Mouse (Mus musculus): ENCODE data around the gene Tmem39a. TPM values are rescaled to one million over a fixed set of nuclear protein-coding genes. Genes with fewer than 3 reads are reported as not detected.

Gene Tmem39a
- polyA plus RNA-seq, 1 experiment = 126 TPM

GRCm38 (mm10) chr16:38622283-38622682 lies 63.8 kb downstream of the Tmem39a start:
- Histone ChIP-seq H3K27ac (ENCODE audit: control insufficient read depth, insufficient read depth, low read length) (no peak overlapping the region), H3K4me1 (replicated peaks; ENCODE audit: control insufficient read depth, insufficient read depth, low read length) (no peaks in the 10 kb centered on the region), H3K27me3 (ENCODE audit: control insufficient read depth, insufficient read depth, low read length) (no peaks in the 10 kb centered on the region), H3K36me3 (ENCODE audit: control insufficient read depth, insufficient read depth, low read length) (peaks cover 7% of the 10 kb centered on the region; the same call in 1 of the 2 replicates), H3K4me3 (ENCODE audit: control insufficient read depth, insufficient read depth, low read length) (no peak overlapping the region)
- TF ChIP-seq POLR2A (IDR thresholded peaks at IDR 0.05; ENCODE audit: control insufficient read depth, extremely low read depth, insufficient read depth, low read length, poor library complexity) (no peak), CTCF (IDR thresholded peaks at IDR 0.05; ENCODE audit: borderline replicate concordance, control insufficient read depth, extremely low read depth, insufficient read depth, low read length, poor library complexity) (no peak)
- 83% methylated on average over 2 of the region's 2 CpGs for WGBS
- no peak for DNase-seq

GRCm38 (mm10) chr16:38624303-38624702 lies 65.8 kb downstream of the Tmem39a start:
- WGBS = 95% methylated on average over 11 of the region's 11 CpGs
- Histone ChIP-seq H3K27ac (ENCODE audit: control insufficient read depth, insufficient read depth, low read length) (no peak overlapping the region), H3K4me1 (replicated peaks; ENCODE audit: control insufficient read depth, insufficient read depth, low read length) (no peaks in the 10 kb centered on the region)

GRCm38 (mm10) chr16:38625411-38625810 lies 66.9 kb downstream of the Tmem39a start:
- Histone ChIP-seq H3K27ac (ENCODE audit: control insufficient read depth, insufficient read depth, low read length) (no peak overlapping the region), H3K27me3 (ENCODE audit: control insufficient read depth, insufficient read depth, low read length) (no peaks in the 10 kb centered on the region)

More at GRCm38 (mm10) chr16:38624303-38624702, 65.8 kb downstream of the Tmem39a start:
- Histone ChIP-seq H3K36me3 (ENCODE audit: control insufficient read depth, insufficient read depth, low read length) (peaks cover 7% of the 10 kb centered on the region; the same call in 1 of the 2 replicates), H3K4me3 (ENCODE audit: control insufficient read depth, insufficient read depth, low read length) (no peak overlapping the region), H3K27me3 (ENCODE audit: control insufficient read depth, insufficient read depth, low read length) (no peaks in the 10 kb centered on the region)
- DNase-seq = no peak
- TF ChIP-seq CTCF (IDR thresholded peaks at IDR 0.05; ENCODE audit: borderline replicate concordance, control insufficient read depth, extremely low read depth, insufficient read depth, low read length, poor library complexity) = no peak
- TF ChIP-seq POLR2A (IDR thresholded peaks at IDR 0.05; ENCODE audit: control insufficient read depth, extremely low read depth, insufficient read depth, low read length, poor library complexity) = no peak

GRCm38 (mm10) chr16:38625811-38626369 lies 67.4 kb downstream of the Tmem39a start:
- Histone ChIP-seq H3K36me3 (ENCODE audit: control insufficient read depth, insufficient read depth, low read length) (peaks cover 4% of the 10 kb centered on the region; the same call in 1 of the 2 replicates), H3K27me3 (ENCODE audit: control insufficient read depth, insufficient read depth, low read length) (no peaks in the 10 kb centered on the region), H3K4me3 (ENCODE audit: control insufficient read depth, insufficient read depth, low read length) (no peak overlapping the region), H3K27ac (ENCODE audit: control insufficient read depth, insufficient read depth, low read length) (no peak overlapping the region), H3K4me1 (replicated peaks; ENCODE audit: control insufficient read depth, insufficient read depth, low read length) (no peaks in the 10 kb centered on the region)
- no peak for DNase-seq
- WGBS = 93% methylated on average over 10 of the region's 10 CpGs
- TF ChIP-seq CTCF (IDR thresholded peaks at IDR 0.05; ENCODE audit: borderline replicate concordance, control insufficient read depth, extremely low read depth, insufficient read depth, low read length, poor library complexity) (no peak), POLR2A (IDR thresholded peaks at IDR 0.05; ENCODE audit: control insufficient read depth, extremely low read depth, insufficient read depth, low read length, poor library complexity) (no peak)

More at GRCm38 (mm10) chr16:38625411-38625810, 66.9 kb downstream of the Tmem39a start:
- Histone ChIP-seq H3K36me3 (ENCODE audit: control insufficient read depth, insufficient read depth, low read length) (peaks cover 7% of the 10 kb centered on the region; the same call in 1 of the 2 replicates), H3K4me1 (replicated peaks; ENCODE audit: control insufficient read depth, insufficient read depth, low read length) (no peaks in the 10 kb centered on the region), H3K4me3 (ENCODE audit: control insufficient read depth, insufficient read depth, low read length) (no peak overlapping the region)
- WGBS = 91% methylated on average over 7 of the region's 7 CpGs
- DNase-seq = no peak
- TF ChIP-seq POLR2A (IDR thresholded peaks at IDR 0.05; ENCODE audit: control insufficient read depth, extremely low read depth, insufficient read depth, low read length, poor library complexity) (no peak), CTCF (IDR thresholded peaks at IDR 0.05; ENCODE audit: borderline replicate concordance, control insufficient read depth, extremely low read depth, insufficient read depth, low read length, poor library complexity) (no peak)

GRCm38 (mm10) chr16:38632147-38632546 lies 73.6 kb downstream of the Tmem39a start:
- H3K27ac ChIP-seq (ENCODE audit: control insufficient read depth, insufficient read depth, low read length) = no peak overlapping the region
- WGBS = 63% methylated on average over 6 of the region's 6 CpGs
- no peak overlapping the region for H3K4me3 ChIP-seq (ENCODE audit: control insufficient read depth, insufficient read depth, low read length)
- peaks cover 14% of the 10 kb centered on the region for H3K4me1 ChIP-seq (replicated peaks; ENCODE audit: control insufficient read depth, insufficient read depth, low read length)
- H3K27me3 ChIP-seq (ENCODE audit: control insufficient read depth, insufficient read depth, low read length) = no peaks in the 10 kb centered on the region
- no peak for TF ChIP-seq POLR2A (IDR thresholded peaks at IDR 0.05; ENCODE audit: control insufficient read depth, extremely low read depth, insufficient read depth, low read length, poor library complexity)
- TF ChIP-seq CTCF (IDR thresholded peaks at IDR 0.05; ENCODE audit: borderline replicate concordance, control insufficient read depth, extremely low read depth, insufficient read depth, low read length, poor library complexity) = peak; percentile 80
- peak; percentile 82 for DNase-seq
- H3K36me3 ChIP-seq (ENCODE audit: control insufficient read depth, insufficient read depth, low read length) = no peaks in the 10 kb centered on the region

DNA sequence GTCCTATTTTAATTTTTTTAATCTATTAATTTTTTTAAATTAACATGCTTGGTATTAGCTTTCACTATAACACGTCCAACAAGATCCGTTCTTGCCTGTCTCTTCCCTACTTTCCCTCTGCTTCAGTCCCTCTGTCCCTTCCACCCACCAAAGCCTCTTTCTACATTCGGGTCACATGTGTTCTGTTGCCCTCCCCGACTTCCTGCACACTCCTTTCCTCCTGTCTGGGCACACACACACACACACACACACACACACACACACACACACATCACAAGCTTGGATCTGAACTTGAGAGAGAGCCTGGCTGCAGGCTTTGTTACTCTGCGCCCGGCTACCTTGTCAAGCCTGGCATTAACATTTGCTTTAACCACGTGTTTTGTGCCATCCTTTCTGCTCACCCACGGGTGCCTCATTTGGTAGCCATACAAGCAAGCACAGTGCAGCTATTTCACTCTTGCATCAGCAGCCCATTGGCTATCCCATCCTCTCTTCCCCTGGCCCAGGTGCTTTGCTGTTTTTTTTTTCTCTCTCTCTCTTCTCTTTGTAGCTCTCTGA lies 77.4 kb downstream of the Tmem39a start:
- peak; percentile 47 for DNase-seq
- WGBS = 25% methylated on average over 8 of the region's 8 CpGs
- H3K4me3 ChIP-seq (ENCODE audit: control insufficient read depth, insufficient read depth, low read length) = peak overlapping the region; percentile 9; the same call in 1 of the 2 replicates
- peaks cover 14% of the 10 kb centered on the region for H3K4me1 ChIP-seq (replicated peaks; ENCODE audit: control insufficient read depth, insufficient read depth, low read length)
- no peaks in the 10 kb centered on the region for H3K27me3 ChIP-seq (ENCODE audit: control insufficient read depth, insufficient read depth, low read length)
- H3K36me3 ChIP-seq (ENCODE audit: control insufficient read depth, insufficient read depth, low read length) = no peaks in the 10 kb centered on the region
- TF ChIP-seq POLR2A (IDR thresholded peaks at IDR 0.05; ENCODE audit: control insufficient read depth, extremely low read depth, insufficient read depth, low read length, poor library complexity) (no peak), CTCF (IDR thresholded peaks at IDR 0.05; ENCODE audit: borderline replicate concordance, control insufficient read depth, extremely low read depth, insufficient read depth, low read length, poor library complexity) (no peak)
- peak overlapping the region; percentile 78 for H3K27ac ChIP-seq (ENCODE audit: control insufficient read depth, insufficient read depth, low read length)
